Mouse (Mus musculus) hindbrain, embryonic 10.5 days (tissue): ENCODE measurements around the gene Ifna6. TPM values are rescaled to one million over a fixed set of nuclear protein-coding genes. Genes with fewer than 3 reads are reported as not detected.
A peak's percentile ranks its signal among the peaks of the same experiment; 100 is the strongest.
"Not testable (repeated sequence)": the region's sequence is repeated elsewhere in the genome, so short reads cannot be mapped to it uniquely, and the experiment has no call there.

Experiments
- DNase-seq: peaks from one replicate; pipeline ENCODE4 v3.0.0-alpha.2; 2017; ENCODE audit warnings: low spot score
- H3K27ac ChIP-seq: fragments of 300-500 bp; sonication (generic); 2 replicates; pipeline ENCODE4 v1.5.1; 2016; ENCODE audit warnings: mild to moderate bottlenecking, moderate library complexity
- H3K27me3 ChIP-seq: fragments of 300-500 bp; sonication (generic); 2 replicates; pipeline ENCODE4 v1.6.1; 2016; ENCODE audit warnings: mild to moderate bottlenecking; ENCODE audit not compliant: poor library complexity, insufficient read depth, severe bottlenecking
- H3K36me3 ChIP-seq: fragments of 300-500 bp; sonication (generic); 2 replicates; pipeline ENCODE4 v1.6.1; 2016; ENCODE audit warnings: mild to moderate bottlenecking, moderate library complexity
- H3K4me1 ChIP-seq: fragments of 300-500 bp; sonication (generic); replicated peaks from 2 replicates; pipeline ENCODE4 v1.6.1; 2016; ENCODE audit warnings: mild to moderate bottlenecking
- H3K4me3 ChIP-seq: fragments of 300-500 bp; sonication (generic); 2 replicates; pipeline ENCODE4 v1.5.1; 2016; ENCODE audit warnings: mild to moderate bottlenecking, moderate library complexity
- H3K9me3 ChIP-seq: fragments of 300-500 bp; sonication (generic); 2 replicates; pipeline ENCODE4 v1.6.1; 2016; ENCODE audit warnings: mild to moderate bottlenecking, moderate library complexity
- WGBS: fragments of 180-500 bp; shearing (Covaris S2); methylation state at CpG from one replicate; pipeline ENCODE4 v1.1.7; 2016; 5-methylcytosine and 5-hydroxymethylcytosine counted together
- polyA plus RNA-seq: library from polyadenylated mRNA; unstranded; fragments of >200 nt; fragmentation: Nextera tagmentation; extraction: Ambion mirVana; gene quantifications from 2 replicates; pipeline ENCODE4 v1.2.1, GENCODE M21; 2016

Ifna6 gene
- not detected in 2 replicates for polyA plus RNA-seq

DNA sequence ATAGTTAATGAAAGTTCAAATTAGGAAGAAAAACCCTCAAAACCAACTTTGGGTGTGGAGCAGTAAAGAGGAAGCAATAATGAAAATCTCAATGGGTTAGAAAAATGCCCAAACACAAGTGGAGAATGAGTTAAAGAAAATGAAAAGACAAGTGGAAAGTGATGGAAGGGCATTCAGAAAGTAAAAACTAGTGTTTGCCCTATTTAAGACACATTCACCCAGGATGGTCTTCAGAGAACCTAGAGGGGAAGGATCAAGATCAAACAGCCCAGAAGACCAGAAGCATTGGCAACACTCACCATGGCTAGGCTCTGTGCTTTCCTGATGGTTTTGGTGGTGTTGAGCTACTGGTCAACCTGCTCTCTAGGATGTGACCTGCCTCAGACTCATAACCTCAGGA is at the start of gene Ifna6:
TSS of gene Ifna6 (plus strand) at position 301 of the 400 bp plus-strand sequence.
- H3K27ac ChIP-seq, DNase-seq, H3K4me1 ChIP-seq, H3K36me3 ChIP-seq, H3K9me3 ChIP-seq, H3K4me3 ChIP-seq, H3K27me3 ChIP-seq: not testable (repeated sequence)

DNA sequence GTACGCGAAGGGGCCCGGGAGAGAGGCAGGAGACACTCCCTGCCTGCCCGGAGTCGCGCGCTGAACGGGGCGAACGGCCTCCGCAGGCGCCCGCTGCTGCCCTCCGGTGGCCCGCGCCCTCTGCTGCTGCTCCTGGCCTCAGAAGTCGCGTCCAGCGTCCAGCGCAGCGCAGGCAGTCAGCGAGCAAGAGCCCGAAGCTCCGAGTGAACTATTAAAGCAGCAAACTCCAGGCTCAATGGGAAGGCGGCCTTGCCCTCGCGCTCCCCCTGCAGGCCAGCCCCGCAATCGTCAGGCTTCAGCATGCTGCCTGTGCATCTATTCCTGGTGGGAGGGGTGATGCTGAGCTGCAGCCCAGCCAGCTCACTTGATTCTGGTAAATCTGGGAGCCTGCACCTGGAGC is 47.7 kb upstream of the Ifna6 start, which contains the start of gene Gm13272:
TSS of gene Gm13272 (plus strand) at position 301 of the 400 bp plus-strand sequence.
- not testable (repeated sequence) for H3K9me3 ChIP-seq, DNase-seq

DNA sequence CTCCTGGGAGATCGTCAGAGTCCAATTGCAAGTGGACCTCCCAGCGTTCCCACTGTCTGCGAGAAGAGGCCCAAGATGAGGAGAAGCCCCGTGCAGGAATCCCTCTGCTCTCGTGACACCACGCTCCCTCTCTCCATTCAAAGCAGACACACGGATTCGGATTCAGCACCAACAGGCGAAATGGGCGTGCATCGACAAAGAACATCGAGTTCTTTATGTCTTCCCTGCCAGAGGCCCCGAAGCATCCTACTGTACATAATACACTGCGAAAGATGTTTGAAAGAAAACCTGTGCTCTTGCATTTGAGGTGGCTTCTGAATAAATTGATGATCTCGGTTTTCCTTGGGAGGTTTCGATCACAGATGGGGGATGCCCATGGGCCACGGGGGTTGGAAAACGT is 46.9 kb upstream of the Ifna6 start:
- 42% methylated on average over 16 of the region's 18 CpGs for WGBS
- H3K36me3 ChIP-seq, H3K27me3 ChIP-seq, H3K27ac ChIP-seq, DNase-seq, H3K9me3 ChIP-seq, H3K4me1 ChIP-seq, H3K4me3 ChIP-seq: not testable (repeated sequence)

More for the DNA sequence above, 47.7 kb upstream of the Ifna6 start, which contains the start of gene Gm13272:
- not testable (repeated sequence) for H3K27ac ChIP-seq, H3K27me3 ChIP-seq, H3K36me3 ChIP-seq, H3K4me1 ChIP-seq, H3K4me3 ChIP-seq
- no CpG with 5 or more reads among the region's 29 CpGs for WGBS

DNA sequence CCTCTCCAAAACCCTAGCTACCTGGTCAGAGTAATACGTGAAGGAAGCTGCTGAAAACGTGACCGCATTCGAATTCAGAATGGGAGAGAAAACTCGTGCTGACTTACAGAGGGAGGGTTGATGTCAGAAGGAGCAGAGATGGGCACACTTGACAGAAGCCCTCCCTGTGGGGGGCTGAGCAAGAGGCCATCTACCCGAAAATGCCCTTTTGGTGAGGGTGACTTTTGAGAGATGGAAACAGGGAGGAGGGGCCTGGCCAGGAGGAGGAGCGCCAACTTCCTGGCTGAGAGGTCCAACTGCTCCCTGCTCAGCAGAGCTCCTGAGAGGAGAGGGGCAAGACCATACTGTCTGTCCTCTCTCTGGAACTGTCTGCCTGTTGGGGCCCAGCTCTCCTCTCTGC is 45.4 kb upstream of the Ifna6 start, which contains the start of gene Ifnz:
TSS of gene Ifnz (plus strand) at position 301 of the 400 bp plus-strand sequence.
- H3K4me3 ChIP-seq, result 0 out of 2 replicates have a peak within 1 kb of the TSS, but pooled peaks have one; percentile 29
- H3K4me1 ChIP-seq, DNase-seq, H3K27ac ChIP-seq, H3K27me3 ChIP-seq, H3K36me3 ChIP-seq, H3K9me3 ChIP-seq: not testable (repeated sequence)
- 24% methylated on average over 5 of the region's 7 CpGs for WGBS

DNA sequence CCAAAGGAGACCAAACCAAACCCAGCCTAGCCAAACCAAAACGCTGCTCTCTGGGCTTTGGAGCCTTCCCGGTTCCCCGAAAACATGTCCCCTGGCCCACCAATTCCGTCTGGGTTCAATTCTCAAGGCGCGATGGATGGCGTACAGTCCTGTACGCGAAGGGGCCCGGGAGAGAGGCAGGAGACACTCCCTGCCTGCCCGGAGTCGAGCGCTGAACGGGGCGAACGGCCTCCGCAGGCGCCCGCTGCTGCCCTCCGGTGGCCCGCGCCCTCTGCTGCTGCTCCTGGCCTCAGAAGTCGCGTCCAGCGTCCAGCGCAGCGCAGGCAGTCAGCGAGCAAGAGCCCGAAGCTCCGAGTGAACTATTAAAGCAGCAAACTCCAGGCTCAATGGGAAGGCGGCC is 44.9 kb upstream of the Ifna6 start:
- DNase-seq, H3K27ac ChIP-seq, H3K27me3 ChIP-seq, H3K9me3 ChIP-seq, H3K4me1 ChIP-seq, H3K36me3 ChIP-seq: not testable (repeated sequence)
- WGBS, result 0% methylated on average over 18 of the region's 31 CpGs
- 0 out of 2 replicates have a peak overlapping the region, but pooled peaks have one; percentile 29 for H3K4me3 ChIP-seq

DNA sequence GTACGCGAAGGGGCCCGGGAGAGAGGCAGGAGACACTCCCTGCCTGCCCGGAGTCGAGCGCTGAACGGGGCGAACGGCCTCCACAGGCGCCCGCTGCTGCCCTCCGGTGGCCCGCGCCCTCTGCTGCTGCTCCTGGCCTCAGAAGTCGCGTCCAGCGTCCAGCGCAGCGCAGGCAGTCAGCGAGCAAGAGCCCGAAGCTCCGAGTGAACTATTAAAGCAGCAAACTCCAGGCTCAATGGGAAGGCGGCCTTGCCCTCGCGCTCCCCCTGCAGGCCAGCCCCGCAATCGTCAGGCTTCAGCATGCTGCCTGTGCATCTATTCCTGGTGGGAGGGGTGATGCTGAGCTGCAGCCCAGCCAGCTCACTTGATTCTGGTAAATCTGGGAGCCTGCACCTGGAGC is 41.8 kb upstream of the Ifna6 start, which contains the start of gene Gm13276:
TSS of gene Gm13276 (plus strand) at position 301 of the 400 bp plus-strand sequence.
- not testable (repeated sequence) for H3K9me3 ChIP-seq, H3K27me3 ChIP-seq, H3K4me3 ChIP-seq, H3K36me3 ChIP-seq, H3K4me1 ChIP-seq, H3K27ac ChIP-seq, DNase-seq
- WGBS, result no CpG with 5 or more reads among the region's 27 CpGs

DNA sequence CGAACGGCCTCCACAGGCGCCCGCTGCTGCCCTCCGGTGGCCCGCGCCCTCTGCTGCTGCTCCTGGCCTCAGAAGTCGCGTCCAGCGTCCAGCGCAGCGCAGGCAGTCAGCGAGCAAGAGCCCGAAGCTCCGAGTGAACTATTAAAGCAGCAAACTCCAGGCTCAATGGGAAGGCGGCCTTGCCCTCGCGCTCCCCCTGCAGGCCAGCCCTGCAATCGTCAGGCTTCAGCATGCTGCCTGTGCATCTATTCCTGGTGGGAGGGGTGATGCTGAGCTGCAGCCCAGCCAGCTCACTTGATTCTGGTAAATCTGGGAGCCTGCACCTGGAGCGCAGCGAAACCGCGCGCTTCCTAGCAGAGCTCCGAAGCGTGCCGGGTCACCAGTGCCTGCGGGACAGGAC is 38.8 kb upstream of the Ifna6 start, which contains the start of gene Gm13277:
TSS of gene Gm13277 (plus strand) at position 231 of the 400 bp plus-strand sequence.
- not testable (repeated sequence) for H3K27me3 ChIP-seq, H3K36me3 ChIP-seq, DNase-seq, H3K9me3 ChIP-seq, H3K27ac ChIP-seq, H3K4me3 ChIP-seq, H3K4me1 ChIP-seq
- WGBS, result 0% methylated on average over 5 of the region's 28 CpGs

DNA sequence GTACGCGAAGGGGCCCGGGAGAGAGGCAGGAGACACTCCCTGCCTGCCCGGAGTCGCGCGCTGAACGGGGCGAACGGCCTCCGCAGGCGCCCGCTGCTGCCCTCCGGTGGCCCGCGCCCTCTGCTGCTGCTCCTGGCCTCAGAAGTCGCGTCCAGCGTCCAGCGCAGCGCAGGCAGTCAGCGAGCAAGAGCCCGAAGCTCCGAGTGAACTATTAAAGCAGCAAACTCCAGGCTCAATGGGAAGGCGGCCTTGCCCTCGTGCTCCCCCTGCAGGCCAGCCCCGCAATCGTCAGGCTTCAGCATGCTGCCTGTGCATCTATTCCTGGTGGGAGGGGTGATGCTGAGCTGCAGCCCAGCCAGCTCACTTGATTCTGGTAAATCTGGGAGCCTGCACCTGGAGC is 36.0 kb upstream of the Ifna6 start, which contains the start of gene Gm13278:
TSS of gene Gm13278 (plus strand) at position 301 of the 400 bp plus-strand sequence.
- H3K27ac ChIP-seq, DNase-seq, H3K27me3 ChIP-seq, H3K9me3 ChIP-seq, H3K4me1 ChIP-seq, H3K36me3 ChIP-seq, H3K4me3 ChIP-seq: not testable (repeated sequence)
- WGBS, result no CpG with 5 or more reads among the region's 28 CpGs

DNA sequence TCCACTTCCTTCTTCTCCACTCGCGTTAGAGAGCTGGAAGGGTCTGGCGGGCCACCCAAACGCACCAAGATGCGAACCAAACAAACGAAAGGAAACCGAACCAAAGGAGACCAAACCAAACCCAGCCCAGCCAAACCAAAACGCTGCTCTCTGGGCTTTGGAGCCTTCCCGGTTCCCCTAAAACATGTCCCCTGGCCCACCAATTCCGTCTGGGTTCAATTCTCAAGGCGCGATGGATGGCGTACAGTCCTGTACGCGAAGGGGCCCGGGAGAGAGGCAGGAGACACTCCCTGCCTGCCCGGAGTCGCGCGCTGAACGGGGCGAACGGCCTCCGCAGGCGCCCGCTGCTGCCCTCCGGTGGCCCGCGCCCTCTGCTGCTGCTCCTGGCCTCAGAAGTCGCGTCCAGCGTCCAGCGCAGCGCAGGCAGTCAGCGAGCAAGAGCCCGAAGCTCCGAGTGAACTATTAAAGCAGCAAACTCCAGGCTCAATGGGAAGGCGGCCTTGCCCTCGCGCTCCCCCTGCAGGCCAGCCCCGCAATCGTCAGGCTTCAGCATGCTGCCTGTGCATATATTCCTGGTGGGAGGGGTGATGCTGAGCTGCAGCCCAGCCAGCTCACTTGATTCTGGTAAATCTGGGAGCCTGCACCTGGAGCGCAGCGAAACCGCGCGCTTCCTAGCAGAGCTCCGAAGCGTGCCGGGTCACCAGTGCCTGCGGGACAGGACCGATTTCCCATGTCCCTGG is 33.1 kb upstream of the Ifna6 start, which contains the start of gene Gm13275:
TSS of gene Gm13275 (plus strand) at position 552 of the 740 bp plus-strand sequence.
- under 1% methylated on average over 19 of the region's 52 CpGs for whole genome bisulfite sequencing
- DNase-seq, H3K27me3 ChIP-seq, H3K4me1 ChIP-seq, H3K4me3 ChIP-seq, H3K9me3 ChIP-seq, H3K36me3 ChIP-seq, H3K27ac ChIP-seq: not testable (repeated sequence)

DNA sequence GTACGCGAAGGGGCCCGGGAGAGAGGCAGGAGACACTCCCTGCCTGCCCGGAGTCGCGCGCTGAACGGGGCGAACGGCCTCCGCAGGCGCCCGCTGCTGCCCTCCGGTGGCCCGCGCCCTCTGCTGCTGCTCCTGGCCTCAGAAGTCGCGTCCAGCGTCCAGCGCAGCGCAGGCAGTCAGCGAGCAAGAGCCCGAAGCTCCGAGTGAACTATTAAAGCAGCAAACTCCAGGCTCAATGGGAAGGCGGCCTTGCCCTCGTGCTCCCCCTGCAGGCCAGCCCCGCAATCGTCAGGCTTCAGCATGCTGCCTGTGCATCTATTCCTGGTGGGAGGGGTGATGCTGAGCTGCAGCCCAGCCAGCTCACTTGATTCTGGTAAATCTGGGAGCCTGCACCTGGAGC is 30.1 kb upstream of the Ifna6 start, which contains the start of gene Gm13279:
TSS of gene Gm13279 (plus strand) at position 301 of the 400 bp plus-strand sequence.
- no CpG with 5 or more reads among the region's 28 CpGs for WGBS
- not testable (repeated sequence) for H3K9me3 ChIP-seq, H3K27me3 ChIP-seq, H3K4me1 ChIP-seq, H3K36me3 ChIP-seq, H3K4me3 ChIP-seq, DNase-seq, H3K27ac ChIP-seq

DNA sequence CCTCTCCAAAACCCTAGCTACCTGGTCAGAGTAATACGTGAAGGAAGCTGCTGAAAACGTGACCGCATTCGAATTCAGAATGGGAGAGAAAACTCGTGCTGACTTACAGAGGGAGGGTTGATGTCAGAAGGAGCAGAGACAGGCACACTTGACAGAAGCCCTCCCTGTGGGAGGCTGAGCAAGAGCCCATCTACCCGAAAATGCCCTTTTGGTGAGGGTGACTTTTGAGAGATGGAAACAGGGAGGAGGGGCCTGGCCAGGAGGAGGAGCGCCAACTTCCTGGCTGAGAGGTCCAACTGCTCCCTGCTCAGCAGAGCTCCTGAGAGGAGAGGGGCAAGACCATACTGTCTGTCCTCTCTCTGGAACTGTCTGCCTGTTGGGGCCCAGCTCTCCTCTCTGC is 27.9 kb upstream of the Ifna6 start, which contains the start of gene Gm13285:
TSS of gene Gm13285 (plus strand) at position 301 of the 400 bp plus-strand sequence.
- WGBS, result 11% methylated on average over 6 of the region's 7 CpGs

DNA sequence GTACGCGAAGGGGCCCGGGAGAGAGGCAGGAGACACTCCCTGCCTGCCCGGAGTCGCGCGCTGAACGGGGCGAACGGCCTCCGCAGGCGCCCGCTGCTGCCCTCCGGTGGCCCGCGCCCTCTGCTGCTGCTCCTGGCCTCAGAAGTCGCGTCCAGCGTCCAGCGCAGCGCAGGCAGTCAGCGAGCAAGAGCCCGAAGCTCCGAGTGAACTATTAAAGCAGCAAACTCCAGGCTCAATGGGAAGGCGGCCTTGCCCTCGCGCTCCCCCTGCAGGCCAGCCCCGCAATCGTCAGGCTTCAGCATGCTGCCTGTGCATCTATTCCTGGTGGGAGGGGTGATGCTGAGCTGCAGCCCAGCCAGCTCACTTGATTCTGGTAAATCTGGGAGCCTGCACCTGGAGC is 24.3 kb upstream of the Ifna6 start, which contains the start of gene Gm13287:
TSS of gene Gm13287 (plus strand) at position 301 of the 400 bp plus-strand sequence.
- WGBS, result no CpG with 5 or more reads among the region's 29 CpGs
- not testable (repeated sequence) for DNase-seq

More for the DNA sequence above, 27.9 kb upstream of the Ifna6 start, which contains the start of gene Gm13285:
- H3K27ac ChIP-seq, H3K4me1 ChIP-seq, DNase-seq, H3K9me3 ChIP-seq, H3K4me3 ChIP-seq, H3K36me3 ChIP-seq, H3K27me3 ChIP-seq: not testable (repeated sequence)

DNA sequence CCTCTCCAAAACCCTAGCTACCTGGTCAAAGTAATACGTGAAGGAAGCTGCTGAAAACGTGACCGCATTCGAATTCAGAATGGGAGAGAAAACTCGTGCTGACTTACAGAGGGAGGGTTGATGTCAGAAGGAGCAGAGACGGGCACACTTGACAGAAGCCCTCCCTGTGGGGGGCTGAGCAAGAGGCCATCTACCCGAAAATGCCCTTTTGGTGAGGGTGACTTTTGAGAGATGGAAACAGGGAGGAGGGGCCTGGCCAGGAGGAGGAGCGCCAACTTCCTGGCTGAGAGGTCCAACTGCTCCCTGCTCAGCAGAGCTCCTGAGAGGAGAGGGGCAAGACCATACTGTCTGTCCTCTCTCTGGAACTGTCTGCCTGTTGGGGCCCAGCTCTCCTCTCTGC is 22.0 kb upstream of the Ifna6 start, which contains the start of gene Gm13288:
TSS of gene Gm13288 (plus strand) at position 301 of the 400 bp plus-strand sequence.
- not testable (repeated sequence) for H3K4me1 ChIP-seq, DNase-seq, H3K36me3 ChIP-seq, H3K27ac ChIP-seq, H3K9me3 ChIP-seq
- Histone ChIP-seq H3K27me3 (peaks cover 15% of the 10 kb centered on the region; the same call in 1 of the 2 replicates), H3K4me3 (0 out of 2 replicates have a peak within 1 kb of the TSS, but pooled peaks have one; percentile 27)
- no CpG with 5 or more reads among the region's 8 CpGs for WGBS

More for the DNA sequence above, 24.3 kb upstream of the Ifna6 start, which contains the start of gene Gm13287:
- not testable (repeated sequence) for H3K4me3 ChIP-seq, H3K9me3 ChIP-seq, H3K36me3 ChIP-seq, H3K27ac ChIP-seq, H3K4me1 ChIP-seq
- peaks cover 13% of the 10 kb centered on the region; the same call in 1 of the 2 replicates for H3K27me3 ChIP-seq
